Mouse (Mus musculus) embryo, embryonic 9.5 days (tissue): ENCODE results near the gene Popdc2.
A peak's percentile ranks its signal among the peaks of the same experiment; 100 is the strongest.

Source experiments
- DNase-seq: peaks from one replicate; pipeline ENCODE4 v3.0.0-alpha.2; 2017; ENCODE audit errors: extremely low spot score

Popdc2 gene

GRCm38 (mm10) chr16:38376163-38376840, 14.3 kb downstream of the Popdc2 start:
- peak; percentile 60 for DNase-seq

DNA sequence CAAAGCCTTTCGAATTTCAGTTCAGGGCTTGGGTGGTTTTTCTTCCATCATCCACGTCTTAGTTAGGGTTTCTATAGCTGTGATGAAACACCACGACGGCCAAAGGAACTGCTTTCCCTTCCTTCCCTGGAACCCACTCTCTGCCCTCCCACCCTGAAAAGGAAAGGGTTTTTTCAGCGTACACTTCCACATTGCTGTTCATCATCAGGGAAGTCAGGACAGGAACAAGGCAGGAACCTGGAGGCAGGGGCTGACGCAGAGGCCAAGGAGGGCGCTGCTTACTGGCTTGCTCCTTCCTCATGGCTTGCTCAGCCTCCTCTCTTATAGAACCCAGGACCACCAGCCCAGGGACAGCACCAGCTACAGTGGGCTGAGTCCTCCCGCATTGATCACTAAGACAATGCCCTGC, 14.8 kb downstream of the Popdc2 start:
- DNase-seq = no peak

DNA sequence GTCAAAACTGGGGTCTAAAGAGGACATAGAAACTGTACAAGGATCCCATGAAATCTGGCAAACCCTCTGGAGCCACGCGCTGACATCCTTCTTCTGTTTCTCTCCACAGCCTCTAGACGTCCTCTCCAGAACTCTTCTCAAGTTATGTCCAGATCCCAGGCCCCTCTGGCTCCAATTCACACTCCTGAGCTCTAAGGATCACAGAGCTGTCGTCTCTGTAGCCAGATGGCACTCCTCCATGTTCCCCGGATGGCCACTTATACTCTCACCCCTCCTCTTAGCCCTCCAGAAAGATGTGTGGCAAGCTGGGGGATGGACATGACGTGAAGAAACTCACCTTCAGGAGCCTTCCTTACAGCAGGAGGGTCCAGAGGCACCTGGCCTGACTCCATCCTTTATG, 15.5 kb downstream of the Popdc2 start:
- no peak for DNase-seq

DNA sequence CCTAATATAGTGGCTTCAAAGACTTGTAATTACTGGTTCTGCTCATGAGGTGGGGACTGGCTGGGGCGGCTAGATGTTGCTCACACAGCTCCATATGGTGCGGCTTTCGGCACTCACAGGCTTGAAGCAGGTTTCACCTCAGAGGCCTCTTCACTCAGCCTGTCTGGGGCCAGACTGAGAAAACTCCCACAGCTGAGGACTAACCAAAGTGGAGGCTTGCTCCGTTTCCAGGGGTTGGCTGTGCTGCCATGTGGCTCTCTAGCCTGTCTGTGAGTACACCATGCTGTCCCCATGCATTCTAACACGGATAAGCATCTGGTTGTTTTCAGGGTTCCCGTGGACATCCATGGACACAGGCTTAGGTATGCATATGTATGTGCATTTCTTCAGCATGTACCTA, 16.6 kb downstream of the Popdc2 start:
- no peak for DNase-seq

DNA sequence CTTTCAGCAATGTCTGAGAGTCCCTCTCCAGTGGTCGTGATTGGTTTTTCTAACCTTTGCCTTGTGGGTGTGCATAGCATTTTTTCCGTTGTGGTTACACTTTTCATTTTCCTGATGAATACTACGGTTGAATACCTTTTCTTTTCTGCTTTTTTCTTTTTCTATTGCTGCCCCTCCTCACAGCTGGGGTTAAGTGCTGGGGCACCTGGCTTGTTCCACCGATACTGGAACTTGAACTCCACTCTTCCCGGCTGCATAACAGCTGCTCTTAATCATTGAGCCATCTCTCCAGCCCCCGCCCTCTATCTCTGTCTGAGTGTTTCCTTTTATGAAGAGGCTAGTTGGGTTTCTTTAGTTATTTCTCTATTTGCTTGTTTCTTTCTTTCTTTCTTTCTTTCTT, 17.1 kb downstream of the Popdc2 start:
- DNase-seq = no peak

DNA sequence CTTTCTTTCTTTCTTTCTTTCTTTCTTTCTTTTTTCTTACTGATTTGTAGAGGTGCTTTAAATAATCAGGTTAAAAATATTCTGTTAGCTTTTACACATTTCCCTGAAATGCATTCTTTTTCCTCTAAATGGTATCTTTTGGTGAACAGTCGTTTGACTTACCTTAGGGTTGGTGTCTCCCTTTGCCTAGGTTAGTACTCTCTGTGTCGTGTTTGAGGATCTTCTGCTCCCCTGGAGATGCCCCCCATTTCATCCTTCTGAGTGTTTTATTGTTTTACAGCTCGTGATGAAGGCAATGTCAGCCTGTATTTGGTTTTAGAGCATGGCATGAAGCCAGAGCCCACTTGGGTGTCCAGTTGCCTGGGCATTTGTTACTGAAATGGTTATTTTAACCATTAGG, 17.5 kb downstream of the Popdc2 start:
- DNase-seq = no peak

GRCm38 (mm10) chr16:38379926-38380325, 17.9 kb downstream of the Popdc2 start:
- no peak for DNase-seq

DNA sequence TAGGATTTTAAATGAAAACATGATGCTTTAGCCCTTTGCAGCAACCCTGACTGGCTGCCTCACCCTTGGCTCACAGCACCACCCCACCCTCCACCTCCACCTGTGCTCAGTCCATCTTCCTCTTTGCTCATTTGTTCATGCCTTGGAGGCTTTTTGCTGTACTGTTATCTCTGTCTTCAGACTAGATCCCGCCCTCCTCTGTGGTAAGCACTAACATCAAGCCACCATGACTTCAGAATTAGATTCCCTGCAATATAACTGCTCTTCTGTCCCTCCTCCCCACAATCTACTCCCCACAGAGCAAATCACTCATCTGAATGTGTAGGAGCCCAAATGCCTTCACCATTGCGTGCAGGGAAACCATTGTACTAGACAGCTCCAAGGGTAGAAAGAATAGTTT, 21.7 kb downstream of the Popdc2 start:
- DNase-seq = no peak

GRCm38 (mm10) chr16:38385184-38385634, 23.2 kb downstream of the Popdc2 start:
- DNase-seq = no peak

DNA sequence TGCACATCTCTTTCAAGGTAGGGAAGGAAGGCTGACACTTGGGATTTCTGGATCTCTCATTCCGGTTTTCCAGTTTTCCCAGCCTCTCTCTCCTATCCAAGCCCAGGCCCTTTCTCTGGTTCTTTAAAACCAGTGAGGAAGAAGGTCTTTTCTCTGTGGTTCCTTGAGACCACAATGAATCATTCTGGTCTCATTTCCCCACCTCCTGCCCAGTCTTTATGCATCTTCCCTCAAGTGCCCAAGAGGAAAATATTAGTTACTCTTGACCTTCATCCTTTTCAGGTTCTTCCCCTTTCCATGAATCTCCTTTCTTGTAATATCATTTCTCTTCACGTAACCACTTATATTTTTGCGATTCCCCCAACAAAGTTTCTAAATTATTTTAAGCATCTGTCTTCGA, 23.7 kb downstream of the Popdc2 start:
- DNase-seq = no peak

GRCm38 (mm10) chr16:38387389-38387788, 25.4 kb downstream of the Popdc2 start:
- DNase-seq = no peak

GRCm38 (mm10) chr16:38388757-38389156, 26.7 kb downstream of the Popdc2 start:
- no peak for DNase-seq

DNA sequence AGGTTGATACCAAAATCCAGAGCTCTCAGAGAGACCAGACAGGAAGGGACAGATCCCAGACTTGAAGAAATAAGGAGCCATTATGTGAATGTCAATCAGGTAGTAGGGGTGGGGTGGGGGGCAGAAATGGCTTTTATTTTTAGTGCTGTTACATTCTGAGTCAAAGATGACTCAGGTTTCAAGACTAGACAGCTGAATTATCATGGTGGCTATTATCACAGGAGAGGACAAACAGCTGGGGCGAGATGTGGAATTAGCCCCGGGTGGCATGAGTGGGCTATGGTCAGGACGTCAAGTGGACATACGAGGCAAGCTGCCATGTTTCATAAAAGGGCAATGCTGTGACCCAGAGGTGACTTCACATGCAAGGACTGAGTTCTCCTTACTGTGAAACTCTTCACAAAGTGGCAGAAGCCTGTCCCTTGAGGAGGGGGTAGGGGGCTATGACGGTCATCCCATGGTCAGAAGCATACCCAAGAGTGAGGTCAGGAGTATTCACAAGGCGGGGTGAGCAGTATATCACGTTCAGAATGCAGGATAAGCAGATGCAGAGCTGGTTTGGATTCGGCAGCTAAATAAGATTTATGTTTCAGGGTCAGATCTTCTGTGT, 27.4 kb downstream of the Popdc2 start:
- no peak for DNase-seq

GRCm38 (mm10) chr16:38390322-38390721, 28.3 kb downstream of the Popdc2 start:
- no peak for DNase-seq

- DNase-seq = no peak
Observed at GRCm38 (mm10) chr16:38392126-38392894, 30.3 kb downstream of the Popdc2 start.

DNA sequence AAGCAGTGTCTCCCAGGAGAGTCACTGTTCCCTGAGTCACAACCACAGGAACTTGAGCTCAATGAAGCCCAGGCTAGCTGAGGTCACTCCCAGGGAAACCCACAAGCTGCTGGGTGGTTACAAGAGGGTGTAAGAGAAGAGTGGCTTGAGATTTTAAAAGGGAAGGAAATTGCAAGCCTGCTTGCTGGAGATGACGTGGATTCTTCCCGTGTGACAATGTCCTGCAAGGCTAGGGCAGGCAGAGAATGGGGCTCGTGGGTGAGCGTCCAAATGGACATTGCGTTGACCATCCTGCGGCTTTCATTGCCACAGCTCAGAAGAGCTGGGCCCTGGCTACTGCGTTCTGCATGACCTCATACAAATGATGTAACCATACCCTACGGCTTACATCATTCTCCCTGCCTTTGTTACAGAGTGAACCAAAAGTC, 32.2 kb downstream of the Popdc2 start:
- no peak for DNase-seq

GRCm38 (mm10) chr16:38395060-38395730, 33.2 kb downstream of the Popdc2 start:
- no peak for DNase-seq

DNA sequence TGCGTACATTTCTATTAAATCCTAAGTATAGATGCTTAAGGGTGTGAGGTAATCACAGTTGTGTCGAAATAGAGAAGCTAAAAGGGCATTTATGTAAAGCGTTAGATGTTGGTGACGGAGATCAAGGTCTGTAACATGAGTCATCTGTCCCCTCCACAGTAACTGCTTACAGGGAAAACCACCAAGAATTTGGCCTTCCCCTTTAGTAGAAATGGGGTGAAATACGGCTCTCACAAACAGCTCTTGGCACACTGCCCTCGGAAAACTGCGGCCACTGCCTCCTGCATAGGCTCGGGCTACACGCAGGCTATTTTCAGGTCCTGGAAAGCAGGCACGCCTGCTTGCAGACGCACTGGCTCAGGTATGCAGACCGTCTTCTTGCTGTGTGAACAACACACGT, 34.1 kb downstream of the Popdc2 start:
- no peak for DNase-seq

DNA sequence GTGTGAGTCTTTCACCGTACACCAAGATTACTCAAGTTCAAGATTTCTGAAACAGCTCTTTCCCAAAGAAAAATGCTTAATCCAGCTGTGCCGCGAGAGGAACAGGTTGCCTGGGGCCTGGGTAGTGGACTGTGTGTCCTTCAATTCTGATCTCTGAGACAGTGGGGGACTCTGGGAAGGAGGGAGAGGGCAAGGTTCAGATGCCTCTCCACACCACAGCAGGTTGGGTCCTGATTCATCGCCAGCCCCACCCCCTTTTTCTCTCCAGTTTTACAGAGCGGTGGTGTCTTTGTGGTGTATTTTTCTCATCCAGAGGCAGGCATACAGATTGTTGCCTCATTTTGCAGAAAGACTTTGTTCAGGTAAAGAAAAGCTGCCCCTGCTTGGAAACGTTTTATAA, 36.3 kb downstream of the Popdc2 start:
- no peak for DNase-seq

- no peak for DNase-seq
Observed at GRCm38 (mm10) chr16:38399076-38399475, 37.1 kb downstream of the Popdc2 start.

- DNase-seq = peak; percentile 60
Observed at GRCm38 (mm10) chr16:38399531-38400231, 37.7 kb downstream of the Popdc2 start.
